Mouse (Mus musculus) hindbrain, embryonic 15.5 days (tissue): ENCODE measurements around the gene Prph. TPM values are rescaled to one million over a fixed set of nuclear protein-coding genes. Genes with fewer than 3 reads are reported as not detected.
A peak's percentile ranks its signal among the peaks of the same experiment; 100 is the strongest.

Experiments
- ATAC-seq: fragments of 200-750 bp; cut with Nextera tagmentation; 2 replicates; pipeline ENCODE4 v1.8.0; 2017; ENCODE audit warnings: low read depth, moderate number of reproducible peaks, moderate TSS enrichment; ENCODE audit not compliant: low FRiP score
- H3K27ac ChIP-seq: fragments of 300-500 bp; sonication (generic); replicated peaks from 2 replicates; pipeline ENCODE4 v1.5.1; 2015; ENCODE audit warnings: mild to moderate bottlenecking, inconsistent platforms
- H3K27me3 ChIP-seq: fragments of 300-500 bp; sonication (generic); 2 replicates; pipeline ENCODE4 v1.6.1; 2015; ENCODE audit warnings: control low read depth, inconsistent platforms
- H3K36me3 ChIP-seq: fragments of 300-500 bp; sonication (generic); 2 replicates; pipeline ENCODE4 v1.6.1; 2015; ENCODE audit warnings: control low read depth, inconsistent platforms
- H3K4me1 ChIP-seq: fragments of 300-500 bp; sonication (generic); replicated peaks from 2 replicates; pipeline ENCODE4 v1.6.1; 2015; ENCODE audit warnings: control low read depth, inconsistent platforms
- H3K4me2 ChIP-seq: fragments of 300-500 bp; sonication (generic); 2 replicates; pipeline ENCODE4 v1.6.1; 2015; ENCODE audit warnings: moderate library complexity, mild to moderate bottlenecking, inconsistent platforms
- H3K4me3 ChIP-seq: fragments of 300-500 bp; sonication (generic); 2 replicates; pipeline ENCODE4 v1.5.1; 2015; ENCODE audit warnings: mild to moderate bottlenecking, inconsistent platforms
- H3K9ac ChIP-seq: fragments of 300-500 bp; sonication (generic); 2 replicates; pipeline ENCODE4 v1.6.1; 2015; ENCODE audit warnings: inconsistent platforms
- H3K9me3 ChIP-seq: fragments of 300-500 bp; sonication (generic); 2 replicates; pipeline ENCODE4 v1.6.1; 2016; ENCODE audit warnings: control low read depth, inconsistent platforms
- WGBS: fragments of 180-500 bp; shearing (Covaris S2); methylation state at CpG from one replicate; pipeline ENCODE4 v1.1.7; 2015; 5-methylcytosine and 5-hydroxymethylcytosine counted together
- polyA plus RNA-seq: library from polyadenylated mRNA; unstranded; fragments of >200 nt; fragmentation: Nextera tagmentation; extraction: Ambion mirVana; gene quantifications from 2 replicates; pipeline ENCODE4 v1.2.1, GENCODE M21; 2015

The Prph gene
- polyA plus RNA-seq: 57.5 and 89.3 TPM in 2 replicates

DNA sequence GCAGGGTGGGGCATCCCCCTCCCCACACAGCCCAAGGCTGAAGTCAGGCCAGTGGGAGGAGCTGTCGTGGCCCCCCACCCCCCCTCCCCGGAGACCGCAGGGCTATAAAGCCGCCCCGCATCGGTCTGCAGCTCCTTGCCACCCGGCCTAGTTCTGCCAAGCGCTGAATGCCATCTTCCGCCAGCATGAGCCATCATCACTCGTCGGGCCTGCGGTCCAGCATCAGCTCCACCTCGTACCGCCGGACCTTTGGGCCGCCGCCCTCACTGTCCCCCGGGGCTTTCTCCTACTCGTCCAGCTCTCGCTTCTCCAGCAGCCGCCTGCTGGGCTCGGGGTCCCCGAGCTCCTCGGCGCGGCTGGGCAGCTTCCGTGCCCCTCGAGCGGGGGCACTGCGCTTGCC, at the start of gene Prph:
Gene Prph (plus strand): TSS at position 135 of the 400 bp plus-strand sequence.
- 4% methylated on average over 27 of the region's 30 CpGs for whole genome bisulfite sequencing
- H3K27ac ChIP-seq: no peak within 1 kb of the TSS
- H3K9me3 ChIP-seq: no peaks in the 10 kb centered on the region
- H3K4me2 ChIP-seq: peak within 1 kb of the TSS; percentile 78
- no peaks in the 10 kb centered on the region for H3K36me3 ChIP-seq
- peaks cover 72% of the 10 kb centered on the region for H3K27me3 ChIP-seq
- peak within 1 kb of the TSS; percentile 23; the same call in 1 of the 2 replicates for H3K9ac ChIP-seq
- peak within 1 kb of the TSS; percentile 36 for H3K4me3 ChIP-seq
- peak; percentile 40; the same call in 1 of the 2 replicates for ATAC-seq
- peaks cover 31% of the 10 kb centered on the region for H3K4me1 ChIP-seq

DNA sequence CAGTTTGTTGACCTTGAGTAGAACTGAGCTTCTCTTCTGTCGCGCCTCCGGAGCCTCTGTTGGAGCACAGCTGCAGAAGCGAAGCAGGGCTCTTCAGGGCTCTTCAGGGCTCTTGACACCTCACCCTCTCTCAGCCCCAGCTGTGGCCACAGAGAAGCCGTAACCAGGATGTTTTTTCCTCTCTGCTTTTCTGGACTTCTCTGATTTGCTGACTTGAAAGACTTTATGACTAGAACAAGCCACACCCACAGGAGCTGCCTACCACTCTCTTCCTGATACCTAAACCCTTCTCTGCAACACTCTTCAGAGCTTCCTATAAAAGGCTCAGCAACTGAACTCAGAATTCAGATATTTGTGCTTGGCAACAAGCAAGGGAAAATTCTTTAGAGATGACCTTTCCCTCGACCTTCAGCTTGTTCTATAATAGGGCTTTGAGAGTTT, 46.2 kb upstream of the Prph start:
- no peak overlapping the region for H3K4me2 ChIP-seq
- no peak overlapping the region for H3K4me3 ChIP-seq
- 71% methylated on average over 6 of the region's 6 CpGs for WGBS
- H3K9me3 ChIP-seq: no peaks in the 10 kb centered on the region
- H3K27me3 ChIP-seq: no peaks in the 10 kb centered on the region
- no peak for ATAC-seq
- no peak overlapping the region for H3K27ac ChIP-seq
- H3K4me1 ChIP-seq: no peaks in the 10 kb centered on the region
- H3K36me3 ChIP-seq: no peaks in the 10 kb centered on the region
- H3K9ac ChIP-seq: no peak overlapping the region

DNA sequence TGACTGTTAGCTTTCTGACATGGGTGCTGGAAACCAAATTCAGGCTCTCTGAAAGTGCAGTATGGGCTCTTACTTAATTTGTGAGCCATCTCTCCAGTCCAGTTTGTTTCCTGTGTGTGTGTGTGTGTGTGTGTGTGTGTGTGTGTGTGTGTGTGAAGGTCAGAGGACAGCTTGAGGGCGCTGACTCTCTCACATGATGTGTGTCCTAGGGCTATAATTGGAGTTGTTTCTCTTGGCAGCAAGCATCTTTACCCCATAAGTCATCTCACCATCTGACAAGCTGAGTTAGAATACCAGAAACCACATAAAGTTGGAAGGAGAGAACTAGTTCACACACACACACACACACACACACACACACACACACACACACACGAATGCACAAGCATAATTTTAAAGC, 44.1 kb upstream of the Prph start:
- Histone ChIP-seq H3K9ac (no peak overlapping the region), H3K9me3 (no peaks in the 10 kb centered on the region), H3K4me2 (no peak overlapping the region), H3K4me1 (no peaks in the 10 kb centered on the region), H3K36me3 (no peaks in the 10 kb centered on the region), H3K27ac (no peak overlapping the region), H3K4me3 (no peak overlapping the region), H3K27me3 (no peaks in the 10 kb centered on the region)
- 87% methylated on average over 2 of the region's 2 CpGs for WGBS
- no peak for ATAC-seq

GRCm38 (mm10) chr15:99011946-99012345, 43.0 kb upstream of the Prph start:
- no peak for ATAC-seq
- Histone ChIP-seq H3K27ac (no peak overlapping the region), H3K27me3 (no peaks in the 10 kb centered on the region), H3K9ac (no peak overlapping the region), H3K4me3 (no peak overlapping the region), H3K9me3 (no peaks in the 10 kb centered on the region), H3K36me3 (no peaks in the 10 kb centered on the region), H3K4me2 (no peak overlapping the region), H3K4me1 (no peaks in the 10 kb centered on the region)
- WGBS: 85% methylated on average over 3 of the region's 3 CpGs

DNA sequence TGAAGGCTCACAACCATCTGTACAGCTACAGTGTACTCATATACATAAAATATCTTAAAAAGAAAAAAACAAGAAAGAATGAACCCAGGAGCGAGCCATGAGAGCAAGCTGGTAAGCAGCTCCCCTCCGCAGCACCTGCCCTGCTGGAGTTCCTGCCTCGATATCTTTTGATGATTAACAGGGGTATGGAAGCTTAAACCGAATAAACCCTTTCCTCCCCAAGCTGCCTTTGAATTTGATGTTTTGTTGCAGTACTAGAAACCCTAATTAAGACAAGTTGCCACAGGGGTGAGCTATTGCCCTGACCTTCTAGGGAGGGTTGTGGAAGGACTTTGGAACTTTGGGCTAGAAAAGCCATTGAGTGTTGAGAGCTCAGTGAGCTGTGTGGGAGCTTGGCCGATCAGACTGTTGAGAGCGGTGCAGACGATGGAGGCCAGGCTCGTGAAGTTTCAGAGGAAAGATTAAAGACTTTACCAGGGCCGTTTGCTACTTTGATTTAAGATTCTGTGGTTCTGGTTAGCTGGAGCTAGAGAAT, 40.4 kb upstream of the Prph start:
- Histone ChIP-seq H3K4me2 (no peak overlapping the region), H3K27me3 (no peaks in the 10 kb centered on the region), H3K9ac (no peak overlapping the region), H3K4me1 (peaks cover 11% of the 10 kb centered on the region; the same call in 1 of the 2 replicates), H3K27ac (no peak overlapping the region), H3K9me3 (no peaks in the 10 kb centered on the region), H3K4me3 (no peak overlapping the region), H3K36me3 (no peaks in the 10 kb centered on the region)
- WGBS: 79% methylated on average over 9 of the region's 9 CpGs
- ATAC-seq: no peak

- no peak overlapping the region for H3K4me3 ChIP-seq
- WGBS: 77% methylated on average over 8 of the region's 8 CpGs
- no peak for ATAC-seq
- peaks cover 11% of the 10 kb centered on the region; the same call in 1 of the 2 replicates for H3K4me1 ChIP-seq
- H3K27me3 ChIP-seq: no peaks in the 10 kb centered on the region
- H3K9ac ChIP-seq: no peak overlapping the region
- peak overlapping the region; percentile 66 for H3K27ac ChIP-seq
- no peaks in the 10 kb centered on the region for H3K9me3 ChIP-seq
- no peaks in the 10 kb centered on the region for H3K36me3 ChIP-seq
- H3K4me2 ChIP-seq: no peak overlapping the region
Observed at GRCm38 (mm10) chr15:99017355-99017761, 37.6 kb upstream of the Prph start.

DNA sequence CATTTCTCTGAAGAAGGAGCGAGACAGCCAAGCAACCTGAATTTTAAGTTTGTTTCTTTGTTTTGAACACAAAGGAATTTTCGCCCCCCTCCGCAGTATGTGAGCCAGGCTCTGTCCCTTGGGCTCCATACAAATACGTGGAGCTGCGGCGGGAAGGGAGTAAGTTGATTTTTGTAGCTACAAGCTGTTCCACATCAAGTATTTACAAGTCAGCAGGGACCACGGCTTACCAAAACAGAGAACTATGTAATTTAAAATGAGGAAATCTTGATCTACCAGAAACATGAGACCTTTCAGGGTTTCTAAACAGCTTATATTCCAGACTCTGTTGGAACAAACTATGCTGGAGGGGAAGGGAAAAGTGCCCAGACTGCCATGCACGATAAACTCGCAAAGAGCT, 37.0 kb upstream of the Prph start:
- Histone ChIP-seq H3K4me1 (peaks cover 11% of the 10 kb centered on the region; the same call in 1 of the 2 replicates), H3K9ac (no peak overlapping the region), H3K4me3 (no peak overlapping the region), H3K27ac (peak overlapping the region; percentile 66), H3K4me2 (no peak overlapping the region), H3K27me3 (no peaks in the 10 kb centered on the region), H3K9me3 (no peaks in the 10 kb centered on the region), H3K36me3 (no peaks in the 10 kb centered on the region)
- 44% methylated on average over 9 of the region's 9 CpGs for WGBS
- ATAC-seq: no peak

DNA sequence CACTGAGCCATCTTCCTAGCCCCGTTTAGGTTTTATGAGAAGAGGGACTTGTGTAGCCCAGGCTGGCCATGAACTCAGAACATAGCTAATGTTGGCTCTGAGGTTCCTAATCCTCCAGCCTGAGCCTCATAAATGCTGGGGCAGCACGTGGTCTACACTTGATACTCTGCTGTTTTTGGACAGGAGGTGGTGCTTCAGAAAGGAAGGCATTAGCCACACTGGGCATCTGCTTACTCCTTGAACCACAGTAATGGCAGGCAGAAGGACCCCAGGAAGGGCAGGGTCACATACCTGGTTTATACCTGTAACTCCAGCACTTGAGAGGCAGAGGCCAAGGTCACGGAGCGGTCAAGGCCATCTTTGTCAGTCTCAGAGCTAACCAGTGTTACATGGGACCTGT, 36.3 kb upstream of the Prph start:
- Histone ChIP-seq H3K27me3 (no peaks in the 10 kb centered on the region), H3K36me3 (no peaks in the 10 kb centered on the region), H3K27ac (peak overlapping the region; percentile 66), H3K4me3 (no peak overlapping the region), H3K4me2 (no peak overlapping the region), H3K9me3 (no peaks in the 10 kb centered on the region), H3K4me1 (peaks cover 11% of the 10 kb centered on the region; the same call in 1 of the 2 replicates), H3K9ac (no peak overlapping the region)
- WGBS: 86% methylated on average over 4 of the region's 4 CpGs
- ATAC-seq: no peak

- no peaks in the 10 kb centered on the region for H3K27me3 ChIP-seq
- peaks cover 11% of the 10 kb centered on the region; the same call in 1 of the 2 replicates for H3K4me1 ChIP-seq
- no peaks in the 10 kb centered on the region for H3K36me3 ChIP-seq
- H3K4me3 ChIP-seq: no peak overlapping the region
- ATAC-seq: no peak
- H3K27ac ChIP-seq: no peak overlapping the region
- WGBS: 57% methylated on average over 8 of the region's 8 CpGs
- H3K9me3 ChIP-seq: no peaks in the 10 kb centered on the region
- peak overlapping the region; percentile 11; the same call in 1 of the 2 replicates for H3K4me2 ChIP-seq
- H3K9ac ChIP-seq: no peak overlapping the region
Observed at GRCm38 (mm10) chr15:99019436-99019835, 35.5 kb upstream of the Prph start.

DNA sequence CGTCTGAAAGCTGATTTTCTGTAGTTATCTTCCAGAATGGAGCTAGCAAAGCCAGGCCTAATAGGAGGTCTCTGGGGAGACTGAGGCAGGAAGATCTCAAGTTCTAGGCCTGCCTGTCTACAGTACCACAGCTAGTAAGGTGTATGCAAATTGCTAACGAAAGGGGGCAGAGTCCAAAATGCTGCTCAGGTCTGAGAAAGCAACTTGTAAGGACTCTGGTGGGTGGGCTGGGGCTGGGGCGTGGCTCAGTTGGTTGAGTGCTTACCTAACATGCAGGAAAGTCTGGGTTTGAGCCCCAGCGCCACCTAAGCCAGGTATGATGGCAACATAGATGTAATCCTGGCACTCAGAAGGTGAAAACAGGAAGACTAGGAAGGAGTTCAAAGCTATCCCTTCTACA, 34.8 kb upstream of the Prph start:
- H3K36me3 ChIP-seq: no peaks in the 10 kb centered on the region
- no peak overlapping the region for H3K4me2 ChIP-seq
- no peaks in the 10 kb centered on the region for H3K27me3 ChIP-seq
- 91% methylated on average over 4 of the region's 4 CpGs for WGBS
- H3K27ac ChIP-seq: no peak overlapping the region
- no peak overlapping the region for H3K9ac ChIP-seq
- no peaks in the 10 kb centered on the region for H3K9me3 ChIP-seq
- no peak overlapping the region for H3K4me3 ChIP-seq
- no peak for ATAC-seq
- H3K4me1 ChIP-seq: peaks cover 11% of the 10 kb centered on the region; the same call in 1 of the 2 replicates

DNA sequence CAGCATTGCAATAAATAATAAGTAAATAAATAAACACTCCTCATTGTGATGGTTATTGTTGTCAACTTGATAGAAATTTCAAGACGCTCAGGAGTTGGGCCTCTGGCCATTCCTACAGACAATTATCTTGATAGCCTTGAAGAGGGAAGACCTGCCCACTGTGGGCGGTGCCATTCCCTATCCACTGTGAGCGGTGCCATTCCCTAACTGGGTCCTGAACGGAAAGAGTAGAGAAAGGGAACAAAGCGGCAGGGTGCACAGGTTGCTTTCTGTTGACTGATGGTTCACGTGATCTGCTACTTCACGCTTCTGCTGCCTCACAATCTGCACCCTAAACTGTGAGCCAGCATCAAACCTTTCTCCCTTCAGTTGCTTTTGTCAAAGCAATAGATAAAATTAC, 33.7 kb upstream of the Prph start:
- 95% methylated on average over 7 of the region's 7 CpGs for WGBS
- no peak overlapping the region for H3K4me3 ChIP-seq
- no peaks in the 10 kb centered on the region for H3K36me3 ChIP-seq
- peaks cover 11% of the 10 kb centered on the region; the same call in 1 of the 2 replicates for H3K4me1 ChIP-seq
- no peak overlapping the region for H3K27ac ChIP-seq
- H3K9me3 ChIP-seq: no peaks in the 10 kb centered on the region
- no peaks in the 10 kb centered on the region for H3K27me3 ChIP-seq
- no peak overlapping the region for H3K9ac ChIP-seq
- ATAC-seq: no peak
- no peak overlapping the region for H3K4me2 ChIP-seq

DNA sequence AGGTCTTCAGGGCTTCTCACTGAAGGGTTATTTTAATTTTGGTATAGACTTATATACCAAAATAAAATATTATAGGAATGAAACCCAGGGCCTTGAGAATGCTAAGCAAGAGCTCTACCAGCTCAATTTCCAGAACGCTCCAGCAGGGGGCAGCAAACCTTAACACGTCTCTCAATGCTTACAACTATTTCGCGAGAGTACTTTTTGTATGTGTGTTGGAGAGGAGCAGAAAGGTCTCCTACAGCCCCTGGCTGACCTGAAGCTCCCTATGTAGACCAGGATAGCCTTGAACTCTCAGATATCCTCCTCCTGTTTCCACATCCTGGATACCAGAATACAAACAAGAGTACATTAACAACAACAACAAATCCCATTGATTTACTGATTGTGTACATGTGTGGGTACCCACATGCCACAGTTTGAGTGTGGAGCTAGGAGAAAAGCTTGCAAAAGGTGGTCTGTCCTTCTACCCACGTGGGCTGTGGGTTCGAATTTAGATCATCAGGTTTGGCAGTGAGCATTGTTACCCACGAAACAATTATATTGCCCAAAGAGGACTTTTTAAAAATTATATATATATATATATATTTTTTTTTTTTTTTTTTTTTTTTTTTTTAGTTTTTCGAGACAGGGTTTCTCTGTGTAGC, 30.2 kb upstream of the Prph start:
- Histone ChIP-seq H3K9ac (no peak overlapping the region), H3K27ac (no peak overlapping the region), H3K27me3 (peaks cover 11% of the 10 kb centered on the region; the same call in 1 of the 2 replicates), H3K4me1 (peaks cover 8% of the 10 kb centered on the region), H3K4me3 (no peak overlapping the region), H3K9me3 (no peaks in the 10 kb centered on the region), H3K36me3 (no peaks in the 10 kb centered on the region), H3K4me2 (no peak overlapping the region)
- ATAC-seq: no peak
- WGBS: 20% methylated on average over 7 of the region's 8 CpGs
